Mouse (Mus musculus) fibroblast of lung, adult 2 months (primary cell): Measurements from ENCODE around the gene Prkar2a.
A peak's percentile ranks its signal among the peaks of the same experiment; 100 is the strongest.

Source experiments
- DNase-seq: peaks from one replicate; pipeline ENCODE4 v3.0.0-alpha.2; 2011; ENCODE audit warnings: low read depth

Prkar2a gene

GRCm38 (mm10) chr9:108795762-108796161 is 106.6 kb downstream of the Prkar2a start:
- DNase-seq, result no peak

- peak; percentile 51 for DNase-seq
Measured at GRCm38 (mm10) chr9:108796351-108796981, 107.4 kb downstream of the Prkar2a start.

- no peak for DNase-seq
Measured at GRCm38 (mm10) chr9:108797477-108797876, 108.4 kb downstream of the Prkar2a start.

- no peak for DNase-seq
Measured at GRCm38 (mm10) chr9:108798508-108799075, 109.5 kb downstream of the Prkar2a start.

- DNase-seq, result no peak
Measured at GRCm38 (mm10) chr9:108799564-108799963, 110.5 kb downstream of the Prkar2a start.
